Mouse (Mus musculus) left cerebral cortex, postnatal 14 days (tissue): Measurements from ENCODE around the gene Olfr139. TPM values are rescaled to one million over a fixed set of nuclear protein-coding genes. Genes with fewer than 3 reads are reported as not detected.

ENCODE experiments used
- DNase-seq, 2 experiments: peaks; one replicate each; pipeline ENCODE4 v3.0.0; 2021 to 2022; ENCODE audit warnings: low spot score in 2 of 2, mixed read lengths in 1 of 2
- intact Hi-C: fragments of 180-260 bp; cut with DNase I; formaldehyde crosslinking; loops from one replicate; pipeline ENCODE4 v1.15.1; 2025
- long read RNA-seq, 2 experiments: library from polyadenylated mRNA; stranded (forward); transcript quantifications; one replicate each; pipeline ENCODE4 v2.0.0; 2021
- total RNA-seq, 2 experiments: library from RNA; stranded (reverse); gene quantifications; 2 replicates each; pipeline ENCODE4 v1.2.3; 2021

Olfr139 gene
- not detected for total RNA-seq
- long read RNA-seq, experiment 1: 0 reads
- long read RNA-seq, experiment 2: 0 reads

- DNase-seq: no peak
- intact Hi-C loops: no loop called here
These were observed at the start of gene Olfr139, which contains the start of gene Olfr399 for GRCm38 (mm10) chr11:74056451-74056850. TSS of gene Olfr139 (minus strand) at chr11:74056551. TSS of gene Olfr399 (minus strand) at chr11:74056615.

GRCm38 (mm10) chr11:74105066-74105465, 48.7 kb upstream of the Olfr139 start:
- intact Hi-C loops: no loop called here
- no peak for DNase-seq

- DNase-seq: no peak
- intact Hi-C loops: no loop called here
These were observed 45.2 kb upstream of the Olfr139 start for GRCm38 (mm10) chr11:74101507-74101906.

GRCm38 (mm10) chr11:74100724-74101123, 44.4 kb upstream of the Olfr139 start:
- intact Hi-C loops: no loop called here
- DNase-seq: no peak

- intact Hi-C loops: no loop called here
- DNase-seq: no peak
These were observed 13.3 kb upstream of the Olfr139 start, which contains the start of gene Zfp616 for GRCm38 (mm10) chr11:74069655-74070054. TSS of gene Zfp616 (plus strand) at chr11:74069955.

- no peak for DNase-seq
- intact Hi-C loops: no loop called here
These were observed 5.0 kb downstream of the Olfr139 start for GRCm38 (mm10) chr11:74051347-74051746.

Other genes starting within 250 kb of the Olfr139 start
- not detected for gene Olfr392, start 239.5 kb downstream of the Olfr139 start, total RNA-seq
- not detected for gene Olfr393, start 205.1 kb downstream of the Olfr139 start, total RNA-seq
- gene Olfr394, start 165.8 kb downstream of the Olfr139 start, total RNA-seq: not detected
- not detected for gene Olfr395, start 147.3 kb downstream of the Olfr139 start, total RNA-seq
- gene Olfr23, start 119.9 kb downstream of the Olfr139 start, total RNA-seq: not detected
- not detected for gene Olfr397, start 95.7 kb downstream of the Olfr139 start, total RNA-seq
- not detected for gene Olfr398, start 66.1 kb downstream of the Olfr139 start, total RNA-seq
- gene Olfr399, start 64 bp upstream of the Olfr139 start, total RNA-seq: not detected
- gene Zfp616, start 13.4 kb upstream of the Olfr139 start, total RNA-seq: not detected
- gene Olfr401, start 57.2 kb upstream of the Olfr139 start, total RNA-seq: not detected
- not detected for gene Olfr402, start 97.0 kb upstream of the Olfr139 start, total RNA-seq
- gene Olfr403, start 129.7 kb upstream of the Olfr139 start, total RNA-seq: not detected
- gene Olfr43, start 154.8 kb upstream of the Olfr139 start, total RNA-seq: not detected
- gene Olfr406, start 203.3 kb upstream of the Olfr139 start, total RNA-seq: not detected
- gene Olfr59, start 227.2 kb upstream of the Olfr139 start, total RNA-seq: not detected